Mouse (Mus musculus): ENCODE data around the gene Vmn2r109. TPM values are rescaled to one million over a fixed set of nuclear protein-coding genes. Genes with fewer than 3 reads are reported as not detected.
"Not testable (repeated sequence)": the region's sequence is repeated elsewhere in the genome, so short reads cannot be mapped to it uniquely, and the experiment has no call there.

Gene Vmn2r109
- not detected in 2 replicates for polyA plus RNA-seq (2012; rRNA removed)

DNA sequence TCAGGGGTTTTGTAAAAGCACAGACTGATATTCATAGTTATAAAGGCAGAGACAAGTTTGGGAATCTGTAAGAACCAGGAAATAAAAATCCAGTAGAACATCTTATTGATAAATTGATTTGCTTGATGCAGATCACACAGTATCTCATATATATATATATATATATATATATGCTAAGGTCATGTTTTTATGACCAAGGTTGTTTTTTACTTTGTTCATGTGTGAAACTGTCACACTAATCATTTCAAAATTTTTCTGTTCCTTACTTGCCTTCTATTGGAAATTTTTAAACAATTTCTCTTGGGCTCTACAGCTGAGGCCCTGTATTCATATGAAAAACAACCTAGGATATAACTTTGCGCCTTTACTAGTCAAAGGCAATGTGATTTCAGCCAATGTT is at the start of gene Vmn2r109:
TSS of gene Vmn2r109 (minus strand) at position 101 of the 400 bp plus-strand sequence.
- DNase-seq (ENCODE audit: low spot score): no peak

DNA sequence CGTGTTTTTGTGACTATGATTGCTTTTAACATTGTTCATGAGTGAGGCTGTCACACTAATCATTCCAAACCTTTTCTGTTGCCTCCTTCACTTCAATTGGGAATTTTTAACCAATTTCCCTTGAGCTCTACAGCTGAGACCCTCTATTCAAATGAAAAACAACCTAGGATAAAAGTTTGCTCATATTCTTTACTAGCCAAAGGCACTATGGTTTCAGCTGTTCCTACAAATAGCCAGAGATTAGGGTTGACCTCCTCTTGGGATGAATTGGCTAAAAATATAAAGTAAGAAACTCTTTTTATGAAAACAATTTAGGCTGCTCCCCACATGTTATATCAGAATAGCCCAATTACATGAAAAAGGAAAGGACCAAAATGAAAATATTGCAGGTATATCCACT is 31.8 kb upstream of the Vmn2r109 start, which contains the start of gene Vmn2r110:
TSS of gene Vmn2r110 (minus strand) at position 101 of the 400 bp plus-strand sequence.
- DNase-seq (ENCODE audit: low spot score): no peak

- DNase-seq (ENCODE audit: low spot score): not testable (repeated sequence)
Observed at GRCm38 (mm10) chr17:20508247-20508646, 56.3 kb downstream of the Vmn2r109 start.

DNA sequence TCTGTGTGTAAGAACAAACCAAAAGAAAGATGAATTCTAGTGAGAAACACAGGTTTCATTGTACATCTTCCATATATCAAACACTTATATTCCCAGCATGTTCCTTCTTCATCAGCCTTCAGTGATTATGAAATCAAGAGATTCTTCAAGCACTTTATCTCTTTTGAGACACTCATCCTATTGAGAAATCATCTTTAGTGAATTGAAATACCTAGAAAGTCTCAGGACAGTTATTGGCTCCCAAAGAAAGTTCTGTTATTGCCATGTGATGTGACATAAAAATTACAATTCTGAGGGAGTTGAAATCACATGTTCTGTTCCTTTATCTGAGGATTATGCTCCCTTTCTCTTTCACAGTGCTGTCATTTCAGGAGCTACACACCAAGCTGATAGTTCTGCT is 66.7 kb downstream of the Vmn2r109 start, which contains the start of gene Vmn1r225:
TSS of gene Vmn1r225 (plus strand) at position 301 of the 400 bp plus-strand sequence.
- DNase-seq (ENCODE audit: low spot score): no peak

Other genes starting within 250 kb of the Vmn2r109 start
- not detected in 2 replicates for gene Vmn2r107, start 219.5 kb downstream of the Vmn2r109 start, polyA plus RNA-seq (2012; rRNA removed)
- not detected in 2 replicates for gene Vmn1r224, start 150.6 kb downstream of the Vmn2r109 start, polyA plus RNA-seq (2012; rRNA removed)
- not detected in 2 replicates for gene Vmn2r108, start 83.4 kb downstream of the Vmn2r109 start, polyA plus RNA-seq (2012; rRNA removed)
- gene Vmn1r225, start 66.6 kb downstream of the Vmn2r109 start, polyA plus RNA-seq (2012; rRNA removed): not detected in 2 replicates
- not detected in 2 replicates for gene Vmn2r110, start 31.7 kb upstream of the Vmn2r109 start, polyA plus RNA-seq (2012; rRNA removed)
- gene Fpr-rs3, start 60.1 kb upstream of the Vmn2r109 start, polyA plus RNA-seq (2012; rRNA removed): not detected in 2 replicates
- gene Vmn1r226, start 118.1 kb upstream of the Vmn2r109 start, polyA plus RNA-seq (2012; rRNA removed): not detected in 2 replicates
- gene Vmn1r227, start 165.1 kb upstream of the Vmn2r109 start, polyA plus RNA-seq (2012; rRNA removed): not detected in 2 replicates
- not detected in 2 replicates for gene Vmn1r228, start 221.4 kb upstream of the Vmn2r109 start, polyA plus RNA-seq (2012; rRNA removed)
- not detected in 2 replicates for gene Vmn1r229, start 246.8 kb upstream of the Vmn2r109 start, polyA plus RNA-seq (2012; rRNA removed)